Mouse (Mus musculus) heart, adult 18-20 months (tissue): ENCODE data around the gene Erich3. TPM values are rescaled to one million over a fixed set of nuclear protein-coding genes. Genes with fewer than 3 reads are reported as not detected.
A peak's percentile ranks its signal among the peaks of the same experiment; 100 is the strongest.

Source experiments
- DNase-seq, 2 experiments: peaks; one replicate each; pipeline ENCODE4 v3.0.0; 2021 to 2022; ENCODE audit warnings: mixed read lengths in 1 of 2
- total RNA-seq, 2 experiments: library from RNA; stranded (reverse); gene quantifications; 2 replicates each; pipeline ENCODE4 v1.2.3; 2021

Erich3 gene
- total RNA-seq, 2 experiments from 2014 or later: 0.07 to 0.39 TPM

- no peak for DNase-seq
These were observed 18.9 kb downstream of the Erich3 start for GRCm38 (mm10) chr3:154682570-154682969.

DNA sequence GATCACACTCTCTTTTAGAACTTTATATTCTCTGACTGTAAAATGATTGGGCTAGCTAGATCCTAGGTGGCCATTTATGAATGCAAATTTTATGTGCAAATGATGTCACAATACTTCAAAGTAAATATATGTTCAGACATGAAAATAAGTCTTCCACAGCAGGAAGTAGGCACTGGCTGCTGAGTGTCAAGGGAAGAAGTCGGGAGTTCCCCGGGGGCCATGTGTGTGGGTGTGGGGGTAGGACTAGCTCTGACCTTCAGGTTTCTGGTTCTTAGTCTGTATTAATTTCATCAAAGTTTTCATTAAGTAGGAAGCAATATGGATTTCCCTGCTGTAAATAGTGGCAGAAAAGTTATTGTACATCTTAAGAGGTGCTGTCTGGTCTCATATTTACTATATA is 20.0 kb downstream of the Erich3 start:
- no peak for DNase-seq

- DNase-seq: no peak
These were observed 26.6 kb downstream of the Erich3 start for GRCm38 (mm10) chr3:154690260-154690659.

DNA sequence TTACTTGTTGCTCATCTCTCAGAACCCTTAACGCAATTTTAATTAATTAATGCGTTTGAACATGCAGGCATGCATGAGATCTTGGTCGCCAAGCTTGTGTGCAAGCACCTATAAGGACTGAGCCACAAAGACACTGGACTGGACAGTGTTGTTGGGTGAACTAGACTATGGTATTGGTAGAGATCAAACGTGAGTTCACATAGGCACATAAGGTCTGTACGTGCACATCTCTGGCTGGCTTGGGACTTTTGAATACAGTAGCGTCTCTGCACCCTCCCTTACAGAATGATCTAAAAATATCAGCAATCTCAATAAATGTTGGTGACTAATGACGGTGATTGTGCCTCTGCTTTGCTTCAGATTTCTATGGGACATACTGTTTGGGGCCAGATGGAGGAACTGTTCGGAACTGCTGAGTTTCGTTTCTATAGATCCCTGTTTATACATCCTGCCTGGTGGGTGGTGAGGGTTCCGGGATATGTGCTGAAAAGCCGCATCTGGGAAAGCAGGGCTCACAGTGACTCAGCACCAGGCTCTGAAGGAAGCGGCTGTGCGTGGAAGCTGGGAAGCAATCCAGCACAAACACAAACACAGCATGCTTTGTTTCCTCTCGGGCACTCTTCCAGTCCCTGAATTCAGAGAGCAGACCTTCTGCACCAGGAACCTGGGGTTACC is 28.4 kb downstream of the Erich3 start:
- peak; percentile 78 to 89 for DNase-seq

DNA sequence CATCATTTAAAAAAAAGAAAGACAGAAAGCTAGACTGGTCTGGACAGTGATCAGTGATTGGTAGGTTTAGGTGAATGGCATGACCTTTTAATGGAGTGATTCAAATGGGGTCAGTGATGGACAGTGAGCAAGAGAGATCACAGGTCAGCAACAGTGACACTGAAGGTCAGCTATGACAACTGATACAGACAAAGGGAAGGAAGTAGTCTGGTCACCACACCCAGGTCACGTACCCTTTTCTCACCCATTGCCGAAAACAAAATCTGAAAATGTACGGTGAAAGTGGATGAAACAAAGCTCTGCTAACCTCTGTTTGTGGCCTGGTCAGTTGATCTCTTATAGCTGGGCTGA is 28.9 kb downstream of the Erich3 start:
- no peak for DNase-seq

- no peak for DNase-seq
These were observed 30.2 kb downstream of the Erich3 start for GRCm38 (mm10) chr3:154693902-154694301.

- no peak for DNase-seq
These were observed 33.0 kb downstream of the Erich3 start for GRCm38 (mm10) chr3:154696611-154697010.

- no peak for DNase-seq
These were observed 35.2 kb downstream of the Erich3 start for GRCm38 (mm10) chr3:154698907-154699306.

GRCm38 (mm10) chr3:154700296-154700695 is 36.6 kb downstream of the Erich3 start:
- DNase-seq: no peak

- DNase-seq: no peak
These were observed 37.1 kb downstream of the Erich3 start for GRCm38 (mm10) chr3:154700735-154701134.

- DNase-seq: no peak
These were observed 41.1 kb downstream of the Erich3 start for GRCm38 (mm10) chr3:154704755-154705154.

GRCm38 (mm10) chr3:154708150-154708549 is 44.5 kb downstream of the Erich3 start:
- DNase-seq: no peak

DNA sequence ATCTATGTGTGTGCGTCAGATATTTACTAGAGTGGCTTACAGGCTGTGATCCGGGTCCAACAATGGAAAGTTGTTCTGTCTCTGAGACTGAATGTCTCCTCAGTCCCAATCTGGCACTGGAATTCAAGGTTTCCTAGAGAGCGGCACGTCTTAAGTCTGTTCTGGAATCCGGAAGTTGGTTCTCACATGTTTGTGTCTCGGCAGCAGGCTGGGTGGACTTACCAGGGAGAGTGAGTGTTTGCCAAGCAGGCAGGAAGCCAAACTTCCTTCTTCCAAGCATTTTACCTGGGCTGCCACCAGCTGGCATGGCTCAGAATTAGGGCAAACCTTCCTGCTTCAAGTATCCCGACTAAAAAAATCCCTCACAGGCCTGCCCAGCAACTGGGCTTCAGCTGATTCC is 59.5 kb downstream of the Erich3 start:
- peak; percentile 63 to 68 for DNase-seq

- DNase-seq: no peak
These were observed 67.8 kb downstream of the Erich3 start for GRCm38 (mm10) chr3:154731431-154731830.

DNA sequence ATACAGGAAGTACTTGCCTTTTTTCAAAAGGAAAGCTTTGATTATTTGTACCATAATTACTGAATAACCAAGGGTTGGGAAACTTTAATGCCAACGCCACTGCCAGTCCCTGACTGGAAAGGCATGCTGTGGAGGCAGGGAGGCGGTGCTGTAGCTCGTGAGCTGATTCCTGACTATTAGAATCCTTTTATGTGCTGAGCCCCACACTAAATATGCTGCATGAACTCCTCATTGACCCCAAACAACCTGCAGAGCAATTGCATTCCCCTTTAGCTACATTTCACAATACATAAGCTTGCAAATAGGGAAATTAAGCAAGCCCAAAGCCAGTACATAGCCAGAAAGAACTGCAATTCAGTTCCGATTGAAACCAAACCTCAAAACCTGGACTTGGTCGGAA is 77.8 kb downstream of the Erich3 start:
- DNase-seq: no peak

DNA sequence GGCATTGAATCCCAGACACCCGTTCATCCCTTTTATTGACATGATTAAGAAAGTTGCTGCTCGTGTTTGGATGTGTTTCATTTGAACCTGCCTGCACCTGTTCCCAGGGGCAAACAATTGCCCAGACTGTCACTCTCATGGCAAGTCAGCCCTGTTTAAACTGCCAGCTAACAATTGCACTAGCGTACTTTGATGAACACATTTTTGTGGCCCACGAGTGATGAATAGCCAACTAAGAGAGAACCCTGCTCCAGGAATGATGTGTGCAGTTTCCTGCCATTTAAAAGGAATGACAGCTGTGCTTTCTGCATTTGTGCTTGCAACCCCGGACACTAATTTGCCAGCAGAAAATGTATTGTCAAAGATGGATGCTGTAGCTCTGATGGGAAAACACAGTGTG is 79.3 kb downstream of the Erich3 start:
- no peak for DNase-seq

DNA sequence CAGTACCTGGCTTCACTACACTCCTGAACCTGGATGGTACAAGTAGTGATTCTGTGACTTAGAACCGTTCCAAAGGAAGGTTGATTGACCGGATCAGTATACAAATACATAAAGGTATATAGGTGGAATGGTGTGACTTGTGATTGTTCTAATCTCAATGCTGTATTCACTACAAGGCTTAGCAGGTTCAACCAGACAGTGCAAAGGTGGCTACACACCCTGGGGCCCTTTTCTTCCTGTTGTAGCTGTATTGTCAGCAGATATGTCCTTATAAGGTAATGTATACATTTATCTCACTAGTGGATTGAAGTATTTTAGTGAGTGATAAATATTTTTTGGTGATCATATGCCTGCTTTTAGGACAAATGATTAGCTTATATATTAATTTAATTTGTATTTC is 80.7 kb downstream of the Erich3 start:
- DNase-seq: no peak

GRCm38 (mm10) chr3:154754505-154754904 is 90.8 kb downstream of the Erich3 start:
- DNase-seq: peak in 1 of 2 experiments; percentile 9

DNA sequence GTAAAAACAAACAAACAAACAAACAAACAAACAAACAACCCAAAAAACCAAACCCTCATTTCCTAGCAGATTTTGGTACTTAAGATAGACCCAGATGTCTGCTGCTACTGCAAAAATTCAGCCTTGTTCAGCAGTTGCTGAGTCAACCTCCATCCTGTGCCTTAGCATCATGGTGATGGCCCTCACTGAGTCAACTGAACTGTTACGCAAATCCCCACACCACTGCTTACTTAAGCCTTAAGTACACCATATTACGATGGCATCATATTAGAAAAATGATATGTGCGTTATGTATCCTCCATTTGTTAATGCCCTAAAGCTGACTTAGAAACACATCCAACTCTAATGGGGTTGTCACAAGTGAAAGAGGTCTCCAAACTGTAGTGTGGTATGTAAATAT is 91.6 kb downstream of the Erich3 start:
- DNase-seq: no peak

DNA sequence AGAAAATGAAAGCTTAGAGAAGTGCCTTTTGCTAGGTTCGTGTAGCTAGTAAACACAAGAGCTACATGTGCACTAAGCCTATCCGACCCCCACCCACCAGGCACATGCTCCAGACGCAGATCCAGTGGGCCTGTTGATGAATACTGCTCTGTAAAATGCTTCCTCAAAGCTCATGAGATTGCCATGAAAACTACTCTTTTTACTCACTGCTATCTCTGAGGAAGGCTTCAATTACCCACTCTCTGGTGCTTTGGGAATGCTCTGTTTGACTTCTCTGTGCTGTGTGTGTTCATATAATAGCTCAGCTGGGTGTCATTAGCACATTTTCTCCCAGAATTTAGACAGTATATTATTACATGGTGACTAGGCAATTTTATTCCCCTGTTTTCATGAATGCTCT is 94.4 kb downstream of the Erich3 start:
- no peak for DNase-seq

DNA sequence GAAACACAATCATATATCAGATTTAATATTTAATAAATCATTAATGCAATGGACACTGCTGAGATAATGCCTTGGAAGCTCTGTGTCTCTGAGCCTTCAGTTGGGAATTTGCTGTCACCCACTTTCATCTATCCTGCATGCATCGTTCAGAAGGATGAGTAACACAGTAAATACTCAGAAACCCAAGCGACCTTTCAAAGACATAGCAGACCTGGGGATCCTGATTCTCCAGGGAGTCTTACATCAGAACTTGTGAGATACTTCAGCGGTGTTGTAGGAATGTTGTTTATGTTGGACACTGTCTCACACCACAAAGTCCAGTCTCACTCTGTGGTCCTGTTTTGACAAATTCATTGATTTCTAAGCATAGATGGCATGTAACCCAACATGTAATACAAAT is 97.4 kb downstream of the Erich3 start:
- DNase-seq: no peak

- peak; percentile 6 to 12 for DNase-seq
These were observed 99.7 kb downstream of the Erich3 start for GRCm38 (mm10) chr3:154763374-154763773.

DNA sequence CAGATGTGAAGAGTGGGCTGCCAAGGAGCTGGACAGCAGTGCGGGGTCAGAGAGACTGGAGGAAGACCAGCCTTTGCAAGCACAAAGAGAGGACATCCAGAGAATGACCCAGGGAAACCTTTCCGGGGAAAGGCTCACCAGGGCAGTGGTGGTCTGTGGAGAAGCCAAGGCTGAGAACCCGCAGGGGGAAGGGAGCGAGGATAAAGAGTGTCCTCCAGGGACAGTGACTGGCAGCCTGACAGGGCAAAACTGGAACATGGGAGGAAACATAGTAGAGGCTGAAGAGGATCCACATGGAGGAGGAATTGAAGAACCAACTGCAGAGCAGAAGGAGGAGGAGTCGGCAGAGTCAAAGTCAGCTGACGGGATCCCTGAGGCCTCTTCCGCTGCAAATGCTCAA is 100.5 kb downstream of the Erich3 start:
- peak; percentile 7 to 14 for DNase-seq

DNA sequence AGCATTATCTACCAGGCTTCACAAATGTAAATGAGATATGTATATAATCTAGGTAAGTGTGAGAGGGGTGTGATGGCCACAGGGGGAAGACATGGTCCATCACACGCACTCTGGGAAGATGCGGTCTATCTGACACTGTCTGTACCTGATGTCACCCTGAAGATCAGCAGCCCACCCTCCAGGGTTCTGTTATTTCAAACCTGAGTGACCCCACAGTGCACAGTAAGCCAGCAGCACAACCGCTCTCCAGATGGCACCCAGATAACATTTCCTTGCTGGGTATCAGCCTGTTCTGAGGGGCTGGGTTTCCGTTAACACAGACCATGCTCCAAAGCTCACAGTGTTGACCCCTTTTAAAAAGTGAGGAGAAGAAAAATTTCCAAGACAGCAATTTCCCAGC is 102.7 kb downstream of the Erich3 start:
- DNase-seq: no peak

- no peak for DNase-seq
These were observed 108.0 kb downstream of the Erich3 start for GRCm38 (mm10) chr3:154771651-154772050.
